Mouse (Mus musculus): Measurements from ENCODE around the gene Adgrg5.

- TF ChIP-seq GATA1 (IDR thresholded peaks at IDR 0.05; ENCODE audit: borderline replicate concordance, low read length) (no peak), FLI1 (IDR thresholded peaks at IDR 0.05; ENCODE audit: low read length) (no peak)
Observed at GRCm38 (mm10) chr8:94907591-94908300, 15.7 kb upstream of the Adgrg5 start.
